Mouse (Mus musculus): ENCODE measurements around the gene Rbm3.
A peak's percentile ranks its signal among the peaks of the same experiment; 100 is the strongest.
"Not testable (repeated sequence)": the region's sequence is repeated elsewhere in the genome, so short reads cannot be mapped to it uniquely, and the experiment has no call there.

The Rbm3 gene

DNA sequence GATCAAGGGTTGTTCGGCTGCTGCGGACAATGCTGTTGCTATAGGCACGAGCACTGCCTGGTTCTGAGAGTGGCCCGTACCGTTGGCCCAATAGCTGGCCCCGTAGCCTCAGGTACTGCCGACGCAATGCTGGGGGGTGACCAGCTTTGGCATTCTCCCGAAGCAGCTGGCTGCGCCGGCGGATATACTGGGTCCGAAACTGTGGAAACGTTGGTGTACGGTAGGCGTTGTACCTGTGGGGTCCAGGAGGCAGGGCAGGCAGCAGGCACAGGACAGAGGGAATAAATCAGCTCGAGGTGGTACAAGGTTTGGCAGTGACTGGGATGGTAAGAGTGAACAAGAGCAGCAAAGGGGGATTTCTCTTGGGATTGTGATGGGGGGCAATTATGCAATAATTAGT is 14.3 kb downstream of the Rbm3 start:
- DNase-seq (ENCODE audit: extremely low read depth, low read depth): no peak

DNA sequence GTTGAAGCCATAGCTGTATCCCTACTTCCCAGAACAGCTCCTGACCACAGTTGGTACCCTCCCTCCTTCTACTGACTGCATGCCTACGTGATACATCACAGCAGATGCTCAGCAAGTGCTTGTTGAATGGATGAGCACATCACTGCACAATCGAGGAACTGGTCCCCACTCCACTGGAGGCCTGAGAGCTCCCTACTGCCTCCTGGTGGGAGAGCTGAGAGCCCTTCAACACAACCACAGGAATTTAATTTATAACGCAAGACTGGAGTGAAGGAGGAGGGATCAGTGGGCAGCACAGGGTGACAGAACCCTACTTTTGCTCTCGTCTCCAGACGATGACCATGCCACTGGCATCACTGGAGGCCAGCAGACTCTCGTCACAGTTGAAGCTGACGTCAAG is 20.4 kb downstream of the Rbm3 start:
- DNase-seq (ENCODE audit: extremely low read depth, low read depth): no peak

DNA sequence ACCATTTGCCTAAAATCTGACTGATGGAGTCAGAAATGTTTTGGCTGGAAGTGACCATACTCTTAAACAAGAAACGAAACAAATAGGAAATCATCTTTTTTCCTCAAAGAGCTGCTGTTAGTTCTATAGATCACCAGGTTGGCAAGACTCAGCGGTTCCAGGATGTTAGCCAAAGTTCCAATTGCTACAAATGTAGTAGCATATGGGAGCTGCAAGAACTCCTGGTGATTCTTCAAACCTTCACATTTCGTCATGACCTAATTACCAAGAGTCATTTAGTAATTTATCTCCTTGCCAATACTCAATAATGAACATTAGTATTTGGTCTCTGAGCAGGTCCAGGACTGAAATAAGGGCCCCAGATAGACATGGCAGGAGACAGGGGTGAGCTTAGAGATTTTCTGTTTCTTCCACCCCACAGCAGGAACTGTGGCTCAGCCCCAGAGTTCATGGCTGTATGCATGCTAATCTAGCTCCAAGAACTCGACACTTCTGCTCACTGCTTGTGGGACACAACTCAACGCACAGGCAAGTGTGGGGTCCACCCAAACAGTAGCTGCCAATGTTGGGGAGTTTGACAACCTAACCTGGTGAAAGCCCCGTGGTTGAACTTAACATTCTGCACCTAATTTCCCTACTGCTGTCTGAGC is 21.7 kb downstream of the Rbm3 start:
- no peak for DNase-seq (ENCODE audit: extremely low read depth, low read depth)

DNA sequence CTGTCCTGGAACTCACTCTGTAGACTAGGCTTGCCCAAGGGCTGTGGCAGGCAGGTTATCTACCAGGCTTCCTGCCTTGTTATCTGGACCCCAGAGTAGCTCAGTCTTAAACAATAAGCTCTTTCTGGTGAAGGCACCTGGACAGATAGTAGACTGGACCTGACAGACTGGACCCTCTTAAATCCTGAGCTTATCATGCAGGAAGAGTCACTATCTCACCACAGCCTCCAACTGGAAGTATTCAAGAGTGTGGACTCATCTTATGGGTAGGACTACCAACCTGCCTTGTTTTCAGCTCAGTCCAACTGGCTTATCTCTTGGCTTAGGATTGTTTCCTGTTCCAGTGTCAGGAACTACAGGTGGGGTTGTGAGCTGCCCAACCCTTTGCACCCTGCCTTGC is 28.4 kb downstream of the Rbm3 start:
- DNase-seq (ENCODE audit: extremely low read depth, low read depth): no peak

DNA sequence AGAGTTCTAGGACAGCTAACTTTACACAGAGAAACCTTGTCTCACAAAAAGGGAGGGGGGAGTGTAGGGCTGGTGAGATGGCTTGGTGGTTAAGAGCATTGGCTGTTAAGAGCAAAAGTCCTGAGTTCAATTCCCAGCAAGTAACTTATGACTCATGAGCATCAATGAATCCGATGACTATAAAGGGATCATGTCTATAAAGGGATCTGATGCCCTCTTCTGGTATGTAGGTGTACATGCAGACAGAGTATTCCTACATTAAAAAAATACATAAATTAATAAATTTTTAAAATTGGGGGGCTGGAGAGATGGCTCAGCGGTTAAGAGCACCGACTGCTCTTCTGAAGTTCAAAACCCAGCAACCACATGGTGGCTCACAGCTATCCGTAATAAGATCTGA is 30.4 kb downstream of the Rbm3 start:
- DNase-seq (ENCODE audit: extremely low read depth, low read depth): no peak

DNA sequence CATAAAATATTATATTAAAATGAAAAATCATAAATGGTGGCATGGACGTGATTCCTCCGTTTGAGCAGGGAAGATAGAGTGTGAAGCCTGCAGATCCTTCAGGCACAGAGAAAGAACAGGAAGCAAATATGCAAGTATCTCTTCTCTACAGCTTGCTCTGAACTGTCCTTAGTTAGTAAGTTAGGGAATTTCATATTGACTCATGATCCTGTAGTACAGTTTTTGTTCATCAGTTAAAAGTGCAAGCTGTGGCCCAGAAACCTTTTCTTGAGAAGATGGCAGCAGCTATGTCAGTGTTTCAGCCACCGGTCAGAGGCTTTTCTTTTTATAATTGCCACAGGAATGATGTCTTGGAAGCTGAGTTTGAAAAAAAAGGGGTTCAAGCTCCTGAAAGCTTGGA is 40.7 kb downstream of the Rbm3 start:
- no peak for DNase-seq (ENCODE audit: extremely low read depth, low read depth)

DNA sequence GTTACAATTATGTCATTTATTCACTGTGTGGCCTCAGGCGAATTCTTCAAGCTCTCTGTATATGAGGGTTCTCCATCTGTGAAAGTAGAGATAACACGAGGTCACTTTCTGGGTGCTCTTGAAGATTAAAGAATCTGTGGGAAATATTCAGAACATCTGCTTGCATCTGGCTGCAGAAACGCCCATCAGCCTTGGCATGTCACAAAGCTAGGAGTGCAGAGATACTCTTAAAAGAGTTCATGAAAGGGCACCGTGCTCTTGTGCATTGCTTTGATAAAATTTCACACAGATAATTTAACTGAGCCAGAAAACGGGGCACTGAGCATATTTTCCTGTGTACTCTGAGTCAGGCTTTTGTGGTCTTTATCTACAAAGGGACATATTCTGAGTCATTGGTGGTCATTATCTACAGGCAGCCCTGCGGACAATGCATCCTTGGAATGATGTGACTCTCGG is 43.4 kb downstream of the Rbm3 start:
- peak; percentile 98 for DNase-seq (ENCODE audit: extremely low read depth, low read depth)

DNA sequence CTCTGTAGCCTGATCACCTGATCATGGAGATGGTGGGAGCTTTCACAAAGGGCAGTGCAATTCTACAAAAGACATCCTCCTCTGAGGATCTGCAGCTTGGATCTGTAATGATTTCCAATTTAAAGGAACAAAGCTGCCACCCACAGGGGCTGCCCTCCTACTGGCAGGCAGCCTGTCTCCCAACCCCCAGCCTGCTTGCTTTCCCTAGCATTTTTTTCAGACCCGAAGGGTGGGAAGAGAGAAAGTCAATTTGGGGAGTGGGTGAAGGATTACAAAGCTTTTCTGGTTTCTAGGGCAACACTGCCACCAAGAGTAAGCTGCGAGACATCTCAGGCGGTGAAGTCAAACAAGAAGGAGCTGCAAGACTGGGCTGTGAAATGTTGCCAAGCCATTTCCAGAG is 44.7 kb downstream of the Rbm3 start:
- DNase-seq (ENCODE audit: extremely low read depth, low read depth): no peak

DNA sequence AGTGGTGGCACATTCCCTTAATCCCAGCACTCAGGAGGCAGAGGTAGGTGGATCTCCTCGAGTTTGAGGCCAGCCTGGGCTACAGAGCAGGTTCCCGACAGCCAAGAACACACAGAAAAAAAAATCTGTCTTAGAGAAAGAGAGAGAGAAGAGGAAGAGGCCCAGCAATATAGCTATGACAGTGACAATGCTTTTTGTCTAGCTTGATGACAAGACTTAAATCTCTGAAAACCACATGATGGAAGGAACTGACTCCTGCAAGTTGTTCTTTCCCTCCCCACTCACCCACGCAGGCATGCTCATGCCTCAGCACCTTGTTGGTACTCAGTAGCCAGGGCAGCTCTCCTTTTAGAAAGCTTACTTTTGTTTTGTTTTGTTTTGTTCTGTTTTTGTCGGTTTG is 46.2 kb downstream of the Rbm3 start:
- no peak for DNase-seq (ENCODE audit: extremely low read depth, low read depth)

DNA sequence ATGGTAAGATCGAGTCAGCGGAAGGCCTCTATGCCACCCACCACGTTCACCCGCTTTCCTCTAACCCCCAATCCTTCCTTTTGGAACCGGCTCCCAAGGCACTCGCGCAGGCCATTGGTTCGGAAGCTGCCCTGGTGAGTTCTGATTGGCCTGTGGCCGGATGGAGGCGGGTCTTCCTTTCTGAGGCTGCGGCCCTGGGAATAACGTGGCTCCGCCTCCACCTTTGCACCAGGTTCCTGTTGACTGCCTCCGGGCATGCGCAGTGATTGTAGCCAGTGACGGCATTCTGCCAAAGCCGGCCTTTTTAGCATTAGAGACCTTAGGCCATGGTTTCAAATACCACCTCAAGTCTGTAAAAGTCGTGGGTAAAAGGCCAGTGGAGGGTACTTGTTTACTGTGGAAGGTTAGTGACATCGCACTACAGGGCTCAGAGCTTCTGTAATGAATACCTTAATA is 48.9 kb downstream of the Rbm3 start:
- peak; percentile 95 for DNase-seq (ENCODE audit: extremely low read depth, low read depth)

DNA sequence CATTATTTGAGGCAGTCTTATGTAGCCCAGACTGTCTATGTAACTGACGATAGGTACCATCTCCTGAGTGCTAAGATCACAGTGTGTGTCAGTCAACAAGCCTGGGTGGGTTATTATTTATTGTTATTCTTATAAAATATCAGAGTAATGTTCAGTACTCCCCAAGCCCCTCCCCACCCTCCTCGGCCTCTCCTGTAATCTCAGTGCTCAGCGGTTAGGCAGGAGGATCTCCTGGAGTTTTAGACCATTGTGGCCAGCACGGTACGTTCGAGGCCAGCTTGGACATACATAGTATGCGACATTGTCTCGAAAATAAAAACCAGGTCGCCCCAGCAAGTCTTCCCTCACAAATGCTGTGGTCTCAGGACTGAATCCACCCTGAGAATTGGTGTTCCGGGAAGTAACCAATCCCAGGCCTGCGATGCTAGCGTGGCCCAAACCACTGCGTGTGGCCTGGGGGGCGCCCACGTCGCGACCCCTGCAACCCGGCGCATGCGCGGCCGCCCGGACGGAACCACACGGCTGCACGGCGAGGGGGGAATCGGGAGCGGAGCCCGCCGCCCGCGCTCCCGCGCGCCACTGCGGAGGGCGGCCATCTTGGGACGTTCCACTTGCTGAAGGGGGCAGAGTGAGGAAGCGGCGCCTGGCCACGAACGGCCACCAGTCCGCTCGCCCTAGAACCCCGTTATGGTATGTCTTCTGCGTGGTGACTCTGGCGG is 49.5 kb downstream of the Rbm3 start:
- DNase-seq (ENCODE audit: extremely low read depth, low read depth): not testable (repeated sequence)

DNA sequence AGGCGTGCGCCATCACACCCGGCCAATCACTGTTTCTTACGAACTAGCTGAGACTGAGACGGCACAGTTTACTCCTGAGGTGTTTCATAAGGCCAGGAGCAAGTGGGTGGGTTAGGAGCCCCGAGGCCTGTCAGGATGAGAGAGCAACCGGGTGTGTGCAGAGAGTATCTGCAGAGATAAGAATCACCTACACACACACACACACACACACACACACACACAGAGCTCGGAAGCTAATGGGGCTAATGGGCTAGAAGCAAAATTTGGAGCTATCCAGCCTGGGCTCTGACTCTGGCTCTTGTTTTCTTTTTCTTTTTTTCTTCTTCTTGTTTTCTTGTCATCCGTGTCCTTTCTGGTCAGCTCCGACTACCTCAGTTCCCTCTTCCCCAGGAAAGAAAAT is 50.1 kb downstream of the Rbm3 start:
- no peak for DNase-seq (ENCODE audit: extremely low read depth, low read depth)

DNA sequence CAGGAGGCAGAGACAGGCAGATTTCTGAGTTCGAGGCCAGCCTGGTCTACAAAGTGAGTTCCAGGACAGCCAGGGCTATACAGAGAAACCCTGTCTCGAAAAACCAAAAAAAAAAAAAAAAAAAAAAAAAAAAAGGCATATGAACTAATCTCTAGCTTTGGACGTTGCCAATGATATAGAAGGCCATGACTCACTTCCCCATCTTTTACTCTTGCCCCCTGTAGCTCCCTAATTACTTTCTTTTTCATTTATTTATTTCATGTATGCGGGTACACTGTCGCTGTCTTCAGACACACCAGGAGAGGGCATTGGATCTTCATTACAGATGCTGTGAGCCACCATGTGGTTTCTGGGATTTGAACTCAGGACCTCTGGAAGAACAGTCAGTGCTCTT is 54.7 kb downstream of the Rbm3 start:
- DNase-seq (ENCODE audit: extremely low read depth, low read depth): not testable (repeated sequence)

DNA sequence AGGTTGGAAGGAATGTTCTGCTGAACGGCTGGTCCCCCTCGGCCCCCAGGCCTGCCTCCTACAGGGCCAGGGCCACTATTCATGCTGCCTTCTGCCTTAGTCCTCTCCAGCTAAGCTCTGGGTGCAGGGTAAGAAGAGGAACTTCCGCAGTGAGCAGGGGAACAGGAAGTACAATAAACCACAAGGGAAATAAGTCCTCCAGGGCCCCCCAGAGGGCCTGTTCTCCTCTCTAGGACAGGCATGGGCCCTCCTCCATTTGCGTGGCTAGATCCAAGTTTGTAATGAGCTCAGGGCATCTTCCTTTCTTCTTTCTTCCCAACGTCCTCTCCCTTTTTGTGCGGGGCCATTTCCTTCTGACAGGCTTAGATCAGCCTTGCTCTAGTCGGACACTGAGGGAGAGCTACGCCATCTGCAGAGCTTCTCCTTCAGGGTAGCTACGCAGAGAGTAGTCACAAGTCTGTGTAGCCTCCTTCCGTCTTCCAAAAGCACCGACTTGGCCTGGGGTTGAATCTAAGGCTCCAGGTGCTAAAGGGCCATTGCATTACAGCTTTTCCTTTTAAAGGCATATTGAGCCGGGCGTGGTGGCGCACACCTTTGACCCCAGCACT is 55.2 kb downstream of the Rbm3 start, which contains the start of gene Was:
TSS of gene Was (minus strand) at position 153 of the 608 bp plus-strand sequence.
- peak; percentile 93 for DNase-seq (ENCODE audit: extremely low read depth, low read depth)

DNA sequence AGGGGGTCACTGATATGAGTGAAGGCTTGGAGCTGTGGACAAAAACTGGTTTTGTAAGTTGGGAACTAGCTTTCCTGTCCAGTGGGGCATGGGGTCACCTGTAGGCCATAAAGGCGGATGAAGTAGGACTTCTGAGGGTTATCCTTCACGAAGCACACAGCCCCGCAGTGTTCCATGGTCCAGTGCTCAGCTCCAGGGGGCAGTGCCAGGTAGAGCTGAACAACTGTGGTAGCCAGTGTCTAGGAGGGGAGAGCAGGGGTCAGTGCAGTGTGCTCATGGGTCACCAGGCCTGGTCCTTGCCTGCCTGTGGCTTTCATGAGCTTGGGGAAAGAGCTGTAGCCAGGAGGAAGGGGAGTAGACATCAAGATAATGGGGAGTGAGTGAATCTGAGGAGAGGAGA is 55.9 kb downstream of the Rbm3 start:
- no peak for DNase-seq (ENCODE audit: extremely low read depth, low read depth)
